Mouse (Mus musculus) ES-CJ7 (cell line): Measurements from ENCODE around the gene Islr2.

Source experiments
- DNase-seq: peaks from one replicate; pipeline ENCODE4 v3.0.0; 2011; ENCODE audit warnings: low read depth, low spot score

Islr2 gene

DNA sequence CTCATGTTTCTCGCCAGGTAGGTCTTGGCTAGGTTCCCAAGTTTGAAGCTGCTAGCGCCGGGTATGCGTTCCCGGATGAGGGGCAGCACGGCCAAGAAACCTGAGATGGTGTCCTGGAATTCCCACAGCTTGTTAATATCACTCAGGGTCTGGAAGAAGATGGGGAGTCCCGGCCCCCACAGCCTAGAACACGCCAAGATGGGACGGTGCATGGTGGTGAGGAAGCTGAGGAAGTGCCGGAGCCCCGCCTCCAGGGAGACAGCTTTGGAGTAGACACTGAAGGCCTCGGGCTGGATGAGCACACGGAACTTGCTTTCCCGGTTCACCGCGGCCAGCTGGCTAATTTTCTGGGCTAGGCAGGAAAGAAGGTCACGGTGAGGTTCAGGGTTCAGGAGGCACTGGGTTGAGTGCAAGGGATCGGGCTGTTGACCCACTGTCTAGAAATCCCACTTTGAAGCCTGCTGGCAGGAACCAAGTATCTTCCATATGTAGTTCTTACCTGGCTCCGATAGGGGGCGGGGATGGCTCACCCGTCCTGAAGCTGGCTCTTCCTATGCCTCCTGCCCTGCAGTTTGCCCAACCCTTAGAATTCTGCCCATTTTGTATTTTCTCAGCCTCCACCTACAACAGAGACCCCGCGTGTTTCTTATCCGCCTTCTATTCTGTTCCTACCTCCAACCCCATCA is 16.2 kb upstream of the Islr2 start:
- DNase-seq, result peak; percentile 80

DNA sequence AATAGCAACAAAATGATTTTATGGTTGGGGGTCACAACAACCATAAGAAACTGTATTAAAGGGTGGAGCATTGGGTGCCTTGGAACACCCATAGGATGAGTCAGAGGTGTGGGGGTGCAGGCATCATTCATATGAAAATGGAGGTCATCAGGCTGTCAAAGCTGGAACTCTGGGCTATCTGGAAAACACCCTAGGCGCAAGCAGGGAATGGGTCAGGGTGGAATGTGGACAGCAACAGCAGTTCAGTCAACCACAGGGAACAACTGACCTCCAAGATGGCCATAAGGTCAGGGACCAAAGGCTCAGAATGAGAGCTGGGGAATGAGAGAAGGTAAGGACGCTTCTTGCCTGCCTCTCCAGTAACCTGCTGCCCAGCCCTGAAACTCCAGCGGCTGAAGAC is 14.4 kb upstream of the Islr2 start:
- no peak for DNase-seq

DNA sequence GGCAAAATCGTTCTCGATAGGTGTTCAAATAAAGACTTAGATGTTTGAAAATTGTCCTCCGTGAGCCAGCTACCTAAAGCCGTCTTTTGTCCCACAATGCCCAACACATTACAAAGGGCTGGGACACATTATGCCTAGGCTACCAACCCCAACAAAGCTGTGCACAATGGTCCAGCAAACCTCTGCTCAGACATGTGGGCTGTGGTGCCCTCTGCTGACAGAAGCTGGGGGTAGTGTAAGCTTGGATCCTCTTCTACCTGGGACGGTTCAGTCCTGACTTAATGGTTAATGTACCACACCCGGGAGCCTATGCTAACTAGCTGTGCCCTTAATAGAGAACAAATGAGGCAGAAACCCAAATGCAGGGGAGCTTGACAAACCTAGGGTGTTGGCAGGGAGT is 12.3 kb upstream of the Islr2 start:
- peak; percentile 83 for DNase-seq

DNA sequence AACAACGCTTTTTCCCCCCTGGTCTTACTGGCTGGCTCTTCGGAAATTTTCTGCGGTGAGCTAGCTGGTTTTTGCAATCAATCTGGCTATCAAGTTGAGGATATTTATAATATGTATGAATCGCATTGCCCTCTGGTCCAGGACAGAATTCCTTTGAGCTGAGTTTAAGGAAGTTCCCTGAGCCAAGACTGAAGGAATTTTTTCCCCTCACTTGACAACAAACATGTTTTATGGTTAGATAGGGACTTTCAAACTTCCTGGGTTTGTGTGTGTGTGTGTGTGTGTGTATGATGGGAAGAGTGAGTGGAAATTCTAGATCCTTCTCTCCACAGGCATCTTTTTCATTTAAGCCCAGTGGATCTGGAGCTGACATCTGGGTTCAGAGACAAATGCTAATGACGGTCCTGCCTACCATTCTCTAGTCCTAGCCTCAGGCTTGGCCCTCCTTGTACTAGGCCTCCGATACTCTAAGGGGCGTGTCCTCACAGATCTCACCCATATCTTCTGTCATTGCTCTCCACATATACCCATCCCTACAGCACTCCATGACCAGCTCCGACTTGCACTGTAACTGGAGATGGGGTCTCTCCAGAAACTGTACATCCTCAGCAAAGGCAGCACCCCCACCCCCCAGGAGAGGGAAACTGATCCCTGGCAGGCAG is 10.5 kb upstream of the Islr2 start:
- no peak for DNase-seq

DNA sequence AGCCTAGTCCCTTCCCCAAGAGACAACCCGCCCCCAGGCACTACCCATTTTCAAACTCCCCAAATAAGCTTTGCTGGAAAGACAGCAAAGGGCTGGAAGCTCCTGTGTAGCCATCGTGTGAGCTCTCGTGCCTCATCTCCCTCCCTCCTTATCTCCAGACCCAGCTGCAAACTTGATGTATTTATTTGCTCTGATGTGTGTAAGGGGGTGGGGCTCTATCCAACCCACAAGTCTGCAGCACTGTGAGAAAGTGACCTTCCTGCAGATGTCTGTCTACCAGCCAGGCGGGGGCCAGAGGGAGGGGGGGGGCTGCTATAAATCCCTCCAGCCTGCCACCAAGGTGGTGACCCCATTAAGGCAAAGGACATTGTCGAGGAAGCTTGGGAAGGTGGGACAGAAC is 9.7 kb upstream of the Islr2 start:
- no peak for DNase-seq

DNA sequence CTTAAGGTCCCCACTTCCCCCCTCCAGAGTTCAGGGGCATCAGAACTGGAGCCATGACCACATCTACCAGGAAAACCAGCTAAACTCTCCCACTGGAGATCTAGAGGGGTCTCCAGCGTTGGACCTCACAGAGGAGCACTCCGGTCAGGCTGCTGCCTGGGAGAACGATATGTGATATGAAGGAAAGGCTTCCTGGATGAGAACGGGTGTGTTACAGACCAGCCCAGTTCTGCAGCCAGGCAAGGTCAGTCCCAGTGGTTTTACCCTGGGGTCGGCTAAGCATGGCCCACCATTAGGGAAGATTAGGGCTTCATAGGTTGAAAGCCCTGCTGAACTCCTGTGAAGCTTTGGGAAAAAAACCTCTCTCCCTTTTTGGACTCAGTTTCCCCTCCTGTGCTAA is 9.3 kb upstream of the Islr2 start:
- DNase-seq, result no peak

DNA sequence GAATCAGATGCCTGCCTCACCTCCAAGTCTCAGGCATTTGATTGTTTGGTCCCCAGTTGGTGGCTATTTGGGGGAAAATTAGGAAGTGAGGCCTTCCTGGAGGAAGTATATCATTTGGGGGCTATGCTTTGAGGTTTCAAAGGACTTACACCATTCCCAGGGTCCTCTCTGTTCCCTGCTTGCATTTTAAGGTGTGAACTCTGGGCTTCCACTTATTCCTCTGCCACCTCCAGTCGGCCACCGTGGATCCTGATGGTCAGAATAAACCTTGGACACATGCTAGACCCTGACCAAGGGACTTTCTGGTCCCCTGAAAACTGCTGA is 6.1 kb upstream of the Islr2 start:
- no peak for DNase-seq

DNA sequence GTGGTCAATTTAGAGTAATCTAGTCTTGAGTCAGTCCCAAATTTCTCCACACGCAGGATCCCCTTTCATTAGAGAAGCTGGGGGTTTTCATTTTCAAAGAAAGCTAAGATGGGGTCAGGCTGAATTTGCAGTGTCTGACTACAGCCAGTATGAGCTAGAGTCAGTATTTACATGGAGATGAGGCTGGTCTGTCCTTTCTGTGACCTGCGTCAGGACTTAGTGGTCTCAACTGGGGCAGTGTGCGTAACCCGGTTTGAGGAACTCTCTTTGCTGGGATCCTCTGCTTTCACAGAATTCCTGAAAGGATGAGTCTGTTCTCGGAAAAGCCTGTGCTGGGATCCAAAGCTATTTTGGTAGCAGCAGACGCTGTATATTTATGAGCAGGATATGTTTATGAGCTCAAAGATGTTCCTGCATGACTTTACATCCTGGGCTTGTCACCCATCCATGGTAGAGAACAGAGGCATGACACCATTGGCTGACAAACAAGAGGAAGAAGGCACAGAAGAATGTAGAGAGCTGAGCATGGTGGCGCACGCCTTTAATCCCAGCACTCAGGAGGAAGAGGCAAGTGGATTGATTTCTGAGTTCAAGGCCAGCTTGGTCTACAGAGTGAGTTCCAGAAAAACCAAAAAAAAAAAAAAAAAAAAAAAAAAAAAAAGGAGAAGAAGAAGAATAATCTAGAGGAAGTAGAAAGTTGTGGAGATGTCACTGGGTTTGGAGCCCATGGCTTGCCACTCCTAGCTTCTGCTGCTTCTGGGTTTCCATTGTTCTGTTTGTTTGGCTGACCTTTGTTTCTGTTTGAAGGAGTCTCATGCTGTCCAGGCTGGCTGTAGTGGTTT is 5.6 kb upstream of the Islr2 start:
- DNase-seq, result peak; percentile 75

DNA sequence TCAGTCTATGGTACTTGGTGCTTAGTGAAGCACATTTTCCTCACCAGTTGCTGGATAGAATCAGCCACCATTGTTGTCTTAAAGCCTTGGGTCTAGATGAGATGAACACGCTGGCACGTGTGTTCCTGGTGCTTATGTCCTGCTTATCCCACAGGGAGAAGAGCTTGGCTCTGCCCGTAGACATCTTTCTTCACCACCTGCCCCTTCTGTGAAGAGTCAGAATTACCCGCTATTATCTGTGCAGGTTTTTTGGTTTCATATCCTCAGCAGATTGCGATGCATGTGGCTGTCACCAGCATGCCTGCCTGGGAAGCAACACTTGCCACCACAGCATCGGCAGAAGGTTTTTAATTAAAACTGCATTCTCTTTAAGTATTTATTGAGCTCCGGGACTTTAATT is 1.9 kb upstream of the Islr2 start:
- no peak for DNase-seq

DNA sequence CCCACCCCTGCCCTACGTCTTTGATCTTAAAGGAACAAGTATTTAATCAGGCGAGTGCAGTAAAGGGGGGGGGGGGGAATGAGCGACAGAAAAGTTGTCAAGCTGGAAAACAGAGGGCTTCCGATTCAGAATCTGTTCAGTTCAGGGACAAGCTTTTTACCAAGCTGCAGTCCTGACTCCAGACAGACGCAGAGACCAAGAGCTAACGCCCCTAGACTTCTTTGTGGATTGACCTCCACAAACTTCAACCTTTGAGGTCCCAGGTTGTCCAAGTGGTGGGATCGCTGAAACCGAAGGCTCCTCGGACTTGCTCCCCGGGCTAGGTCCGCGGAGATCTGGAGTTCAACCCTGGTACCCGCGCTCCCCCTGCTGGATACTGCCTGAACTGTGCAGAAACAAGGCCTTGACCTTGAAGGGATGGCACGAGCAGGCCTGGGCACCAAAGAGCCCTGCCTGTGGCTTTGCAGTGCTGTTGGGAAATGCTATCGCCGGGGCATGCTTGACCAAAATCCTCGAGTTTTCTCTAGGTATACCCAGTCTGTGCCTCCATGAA is 405 bp upstream of the Islr2 start:
- DNase-seq, result peak; percentile 92

DNA sequence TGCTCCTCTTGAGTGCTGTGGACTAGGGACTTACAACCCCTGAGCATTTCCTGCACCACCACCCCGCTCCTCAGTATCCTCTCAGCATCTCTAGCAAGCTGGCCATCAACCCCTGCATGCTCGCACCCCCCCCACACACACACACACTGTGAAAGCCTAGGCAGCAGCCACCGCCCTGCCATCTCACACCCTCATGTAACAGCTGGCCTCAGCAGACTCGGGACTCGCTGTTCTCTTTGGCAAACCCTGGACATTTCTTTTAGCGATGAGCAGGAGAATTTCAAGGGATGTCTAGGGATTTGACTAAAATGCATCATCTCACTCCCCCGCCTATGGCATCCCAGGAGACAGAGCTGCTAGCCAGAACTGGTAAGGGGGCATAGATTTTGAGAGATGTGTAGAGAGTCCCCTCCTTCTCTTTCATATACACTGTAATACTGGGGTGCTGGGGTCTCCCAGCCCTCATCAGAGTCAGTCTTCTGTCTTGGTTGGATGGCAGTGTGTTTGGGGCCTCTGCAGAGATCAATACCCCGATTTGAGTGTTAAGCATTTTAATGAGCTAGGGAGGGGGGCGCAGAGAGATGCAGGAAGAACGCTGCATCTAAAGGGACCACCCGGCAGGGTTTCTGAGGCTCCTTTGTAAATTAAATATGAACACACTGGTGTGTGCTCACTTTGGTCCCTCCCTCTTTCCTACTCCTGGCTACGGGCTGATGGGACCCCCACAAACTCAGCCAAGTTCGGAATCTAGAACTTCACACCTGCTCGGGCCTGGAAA is 1.3 kb downstream of the Islr2 start:
- no peak for DNase-seq

DNA sequence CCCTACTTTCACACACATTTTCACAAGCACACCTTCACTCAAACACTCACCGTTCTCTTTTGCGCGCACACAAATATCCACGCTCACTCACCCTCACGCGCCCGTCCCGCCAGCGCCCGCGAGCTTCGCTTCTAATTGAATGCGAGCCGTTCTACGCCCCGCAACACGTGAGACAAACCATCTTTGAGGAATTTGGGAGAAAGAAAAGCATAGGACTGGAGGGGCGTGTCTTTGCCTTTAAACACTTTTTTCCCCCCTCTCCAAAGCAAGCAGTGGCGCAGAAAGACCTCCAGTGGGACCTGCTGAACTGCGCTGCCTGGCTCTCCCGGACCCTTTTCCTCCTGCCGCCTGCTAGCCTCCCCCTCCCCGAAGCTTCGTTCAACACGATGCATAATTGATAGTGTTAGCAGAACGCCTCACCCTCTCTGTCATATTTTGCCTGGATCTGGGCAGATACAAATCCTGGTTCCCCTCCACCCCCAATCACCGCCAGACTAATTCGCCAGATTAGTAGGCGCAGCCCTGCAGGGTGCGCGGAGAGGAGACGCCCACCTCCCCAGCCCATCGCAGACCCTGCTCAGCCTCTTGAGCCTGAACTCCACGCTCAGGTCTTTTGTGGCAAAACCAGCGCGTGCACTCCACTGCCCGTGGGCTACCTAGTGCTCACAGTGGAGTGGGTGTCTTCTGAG is 2.1 kb downstream of the Islr2 start:
- DNase-seq, result no peak

DNA sequence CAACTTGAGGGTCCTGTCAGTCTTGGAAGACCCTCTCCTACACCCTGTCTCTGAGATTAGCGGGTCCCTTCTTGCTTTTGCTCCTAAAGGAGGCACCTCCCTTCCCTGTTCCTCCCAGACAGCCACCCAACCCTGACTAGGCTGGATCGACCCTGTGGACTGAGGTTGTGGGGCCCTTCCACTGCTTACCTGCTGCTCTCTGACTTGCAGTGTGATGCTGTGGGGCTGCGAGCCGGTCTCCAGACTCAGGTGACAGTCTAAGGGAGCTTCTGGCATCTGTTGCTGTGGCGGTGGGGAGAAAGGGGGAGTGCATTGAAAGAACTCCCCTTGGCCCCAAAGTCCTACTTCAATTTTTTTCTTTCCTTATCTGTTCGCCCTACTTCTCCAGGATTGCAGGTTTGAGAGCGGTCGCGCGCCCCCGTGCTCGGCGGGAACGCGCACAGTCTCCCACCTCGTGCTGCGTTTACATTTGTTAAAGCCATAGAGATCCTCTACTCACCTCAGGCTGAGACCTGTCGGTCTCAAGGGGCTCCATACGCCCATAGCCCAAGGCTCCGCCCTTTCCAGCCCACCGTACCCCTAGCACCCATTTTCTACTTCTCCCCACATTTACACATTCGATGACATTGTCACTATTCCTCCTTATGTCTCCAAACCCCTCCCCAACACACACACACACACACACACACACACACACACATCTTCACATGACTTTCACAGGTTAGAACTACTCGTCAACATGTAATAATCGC is 2.9 kb downstream of the Islr2 start:
- DNase-seq, result no peak

DNA sequence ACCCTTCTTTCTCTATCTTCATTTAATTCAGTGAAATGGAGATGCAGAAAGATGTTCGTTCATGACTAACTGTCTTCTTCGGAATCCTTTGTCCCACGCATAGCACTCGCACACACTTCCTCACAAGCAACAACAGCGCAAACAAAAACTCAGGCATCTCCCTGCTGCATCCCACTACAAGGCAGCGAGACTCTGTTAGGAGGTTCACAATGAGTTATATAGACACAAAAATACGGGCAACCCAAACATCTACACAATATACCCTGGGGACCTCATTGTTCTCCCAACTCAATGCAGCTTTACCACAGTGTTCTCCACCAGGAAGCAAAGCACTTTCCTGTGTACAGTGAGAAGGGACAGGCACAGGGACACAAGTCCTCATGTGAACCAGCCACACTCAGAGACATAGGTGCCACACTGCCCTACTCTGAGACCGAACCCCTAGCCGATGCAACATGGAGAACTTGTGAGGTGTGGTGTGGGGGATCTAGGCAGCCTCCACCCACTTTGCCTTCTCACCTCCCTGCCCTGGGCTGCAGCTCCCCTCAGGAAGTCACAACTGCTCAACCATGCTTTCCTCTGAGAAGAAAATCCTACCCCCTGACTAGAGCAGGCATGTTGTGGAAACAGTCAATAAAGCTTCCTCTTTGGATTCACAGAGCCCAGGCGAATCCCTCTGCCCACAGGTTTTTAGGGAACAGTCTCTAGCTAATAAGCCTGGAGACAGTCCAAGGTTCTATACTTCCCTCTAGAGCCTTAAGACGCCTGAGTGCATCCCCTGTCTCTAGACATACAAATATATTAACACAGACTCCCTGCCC is 3.6 kb downstream of the Islr2 start:
- DNase-seq, result no peak

DNA sequence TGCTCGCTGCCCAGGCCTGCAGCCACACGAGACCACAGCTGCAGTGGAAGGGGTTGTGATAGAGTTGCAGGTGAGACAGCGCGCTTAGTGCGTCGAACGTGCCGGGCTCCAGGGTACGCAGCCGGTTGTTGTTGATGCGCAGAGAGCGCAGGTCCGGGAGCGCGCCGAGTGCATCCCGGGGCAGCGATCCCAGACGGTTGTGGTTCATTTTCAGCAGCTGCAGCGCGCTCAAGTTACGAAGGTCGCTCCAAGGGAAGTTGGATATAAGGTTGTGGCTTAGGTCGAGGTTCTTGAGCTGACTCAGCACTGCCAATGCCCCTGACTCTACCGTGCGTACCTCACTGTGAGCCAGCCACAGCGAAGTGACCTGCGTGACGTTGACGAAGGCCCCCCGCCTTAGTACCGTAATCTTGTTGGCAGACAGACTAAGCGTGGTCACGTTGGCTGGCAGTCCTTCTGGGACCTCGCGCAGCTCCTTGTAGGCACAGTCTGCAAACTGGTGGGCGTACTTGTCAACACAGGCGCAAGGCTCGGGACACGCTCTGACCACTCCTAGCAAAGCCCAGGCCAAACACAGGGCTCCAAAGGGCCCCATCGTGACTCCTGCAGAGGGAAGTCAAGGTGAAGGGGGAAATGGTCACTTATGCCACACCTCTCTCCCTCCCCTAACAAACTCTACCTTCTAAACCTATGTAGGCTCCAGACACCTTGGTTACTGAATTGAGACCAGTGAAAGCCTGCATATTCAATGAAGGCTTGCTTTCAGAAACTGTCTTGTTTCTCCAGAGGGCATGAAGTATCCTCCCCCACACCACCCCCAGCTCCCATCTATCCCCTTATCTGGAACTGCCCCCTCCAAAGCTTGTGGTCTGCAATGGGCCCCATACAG is 4.5 kb downstream of the Islr2 start:
- DNase-seq, result no peak

DNA sequence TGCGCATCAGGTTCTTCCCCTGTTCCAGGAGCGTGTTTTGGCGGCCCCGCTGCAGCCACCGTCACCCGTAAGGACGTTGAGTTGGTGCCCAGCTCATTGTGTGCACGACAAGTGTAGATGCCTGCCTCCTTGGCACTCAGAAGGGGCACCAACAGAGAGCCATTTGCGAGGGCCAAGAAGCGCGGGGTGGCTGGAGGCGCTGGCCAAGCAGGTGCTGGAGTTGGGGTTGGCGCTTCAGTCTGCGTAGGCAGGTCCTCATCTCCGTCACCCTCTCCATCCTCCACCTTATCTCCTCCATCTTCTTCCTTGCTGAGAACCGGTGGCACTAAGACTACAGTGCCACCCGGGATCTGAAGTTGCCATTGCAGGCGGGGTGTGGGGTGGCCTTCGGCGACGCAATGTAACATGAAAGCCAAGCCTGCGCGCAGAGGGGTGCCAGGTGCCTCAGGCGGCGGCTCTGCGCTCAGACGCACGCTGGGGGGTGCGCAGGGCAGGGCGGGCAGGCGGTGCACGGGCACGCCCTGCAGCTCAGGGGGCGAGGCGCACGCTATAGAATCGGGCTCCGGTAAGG is 5.2 kb downstream of the Islr2 start:
- no peak for DNase-seq

DNA sequence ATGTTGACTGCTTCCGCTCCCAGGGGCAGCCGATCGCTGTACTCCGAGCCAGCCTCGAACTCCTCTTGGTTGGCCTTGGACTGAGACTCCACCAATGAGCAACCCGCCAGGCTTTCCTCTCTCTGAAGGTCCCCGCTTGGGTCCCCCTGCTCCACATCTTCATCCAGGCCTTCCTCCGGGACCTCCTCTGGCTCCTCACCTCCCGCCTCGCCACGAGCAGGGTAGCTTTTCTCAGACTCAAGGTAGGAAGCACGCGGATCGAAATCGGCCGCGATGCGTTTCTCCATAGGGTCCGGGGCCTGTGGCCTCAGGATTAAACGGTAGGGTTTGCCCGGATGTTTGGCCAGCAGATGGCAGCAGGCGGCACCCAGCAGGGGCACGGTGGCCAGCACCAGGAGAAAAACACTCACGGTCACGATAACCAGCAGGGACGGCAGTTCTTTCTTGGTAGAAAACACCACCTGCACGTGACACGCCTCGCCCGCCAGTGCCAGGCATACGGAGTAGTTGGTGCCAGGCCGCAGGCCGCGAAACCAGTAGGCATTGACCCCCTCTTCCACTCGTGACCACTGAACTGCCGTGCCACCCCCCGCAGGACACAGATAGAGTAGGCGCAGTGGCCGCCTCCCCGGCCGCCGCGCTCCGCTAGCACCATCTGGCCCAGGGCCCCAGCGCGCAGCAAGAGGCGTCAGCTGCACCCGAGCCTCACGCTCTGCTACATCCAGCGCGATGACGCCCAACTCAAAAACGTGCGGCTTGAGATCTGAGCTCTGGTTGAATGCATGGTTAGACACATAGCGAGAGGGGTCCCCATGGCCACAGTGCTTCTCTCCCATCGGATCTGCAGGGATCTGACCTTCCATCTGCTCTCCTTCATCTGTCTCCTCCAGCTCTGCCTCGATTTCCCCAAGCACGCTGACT is 6.1 kb downstream of the Islr2 start:
- DNase-seq, result no peak
